Mouse (Mus musculus) neutrophil, adult 59 days (primary cell): Measurements from ENCODE around the gene Txnrd1. TPM values are rescaled to one million over a fixed set of nuclear protein-coding genes. Genes with fewer than 3 reads are reported as not detected.

Source experiments
- total RNA-seq, 2 experiments: library from RNA; stranded (reverse); gene quantifications; 1 replicate in 1 of 2; 2 replicates in 1 of 2; pipeline ENCODE4 v1.2.4; 2023

Txnrd1 gene
- total RNA-seq = 10 to 100 TPM; 45.7 to 54.0 TPM

DNA sequence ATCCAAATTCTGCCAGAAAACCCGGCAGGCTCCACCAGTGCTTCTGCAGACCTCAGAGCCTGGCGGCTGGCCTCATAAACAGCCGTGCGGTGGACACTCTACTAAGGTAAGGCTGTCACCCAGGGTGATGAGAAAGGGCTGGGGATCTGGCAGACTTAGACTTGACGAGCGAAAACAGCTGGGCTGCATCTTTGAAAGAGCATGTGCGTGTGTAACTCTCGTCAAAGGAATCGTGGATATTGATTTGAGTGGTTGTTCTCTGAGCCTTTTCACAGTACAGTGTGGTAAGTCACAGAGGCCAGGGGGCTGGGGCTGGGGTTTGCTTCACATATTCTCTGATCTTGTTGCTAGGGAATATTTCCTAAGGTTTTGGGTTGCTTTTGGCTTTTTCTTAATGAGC is at the start of gene Txnrd1:
Gene Txnrd1, plus strand, starts transcription at position 26 of the 400 bp plus-strand sequence.

GRCm38 (mm10) chr10:82866356-82866755 is 32.6 kb downstream of the Txnrd1 start, which contains the start of gene Eid3:
Eid3 (plus strand) TSS chr10:82866626.

Other genes starting within 250 kb of the Txnrd1 start
- 1 to 10 TPM; 6.5 to 7.3 TPM for gene 1190007I07Rik, start 210.7 kb upstream of the Txnrd1 start, total RNA-seq
- 10 to 100 TPM; 40.3 to 48.6 TPM for gene Tdg, start 204.1 kb upstream of the Txnrd1 start, total RNA-seq
- 1 to 10 TPM; 1.9 to 2.5 TPM for gene Glt8d2, start 143.3 kb upstream of the Txnrd1 start, total RNA-seq
- 10 to 100 TPM; 27.7 to 27.9 TPM for gene Hcfc2, start 137.8 kb upstream of the Txnrd1 start, total RNA-seq
- 10 to 100 TPM; 27.2 to 31.3 TPM for gene Nfyb, start 69.8 kb upstream of the Txnrd1 start, total RNA-seq
- gene Eid3, start 32.7 kb downstream of the Txnrd1 start, total RNA-seq = 10 to 100 TPM in 1 of 2 experiments, 1 to 10 TPM in 1; 8.5 to 11.5 TPM
- gene Chst11, start 151.5 kb downstream of the Txnrd1 start, total RNA-seq = 10 to 100 TPM; 21.1 to 21.9 TPM